Mouse (Mus musculus): ENCODE measurements around the gene Ddn.

Ddn gene

DNA sequence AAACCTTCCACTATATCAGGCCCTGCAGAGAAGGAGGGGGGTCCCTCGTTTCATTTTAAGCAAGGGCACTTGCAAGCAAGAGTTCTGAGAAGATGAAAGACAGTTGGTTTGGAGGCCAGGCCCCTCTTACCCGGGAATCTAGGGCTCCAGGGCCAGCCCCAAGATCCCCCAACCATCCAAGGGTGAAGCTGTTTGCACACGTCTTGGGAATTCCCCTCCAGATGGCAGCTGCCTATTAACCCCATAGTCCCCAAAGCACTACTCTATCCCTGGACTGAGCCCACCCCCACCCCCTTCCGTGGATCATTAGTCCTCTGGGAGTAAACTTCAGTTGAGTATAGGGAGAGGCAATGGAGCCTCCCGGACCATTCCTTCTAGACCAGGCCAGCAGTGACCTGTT lies 33.8 kb downstream of the Ddn start:
- DNase-seq (ENCODE audit: low spot score in 2 of 2), result no peak

DNA sequence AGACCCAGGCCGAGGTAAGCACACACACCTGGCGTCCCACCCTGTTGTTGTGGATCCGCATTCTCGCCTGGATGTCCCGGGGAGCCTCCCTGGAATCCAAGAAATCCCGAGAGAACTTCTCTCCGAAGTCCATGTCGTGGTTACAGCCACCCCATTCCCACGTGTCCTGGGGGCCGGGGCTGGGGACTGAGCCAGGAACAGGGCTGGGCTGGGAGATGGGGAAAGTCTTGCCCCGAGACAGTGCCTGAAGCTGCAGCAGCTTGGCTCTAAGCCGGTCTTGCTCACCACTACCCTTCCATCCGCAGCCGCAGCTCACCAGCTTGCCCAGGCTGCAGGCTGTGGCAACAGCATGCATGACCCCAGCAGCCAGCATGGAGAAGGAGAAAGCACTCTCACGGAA lies 35.2 kb downstream of the Ddn start:
- no peak for DNase-seq (ENCODE audit: low spot score in 2 of 2)

DNA sequence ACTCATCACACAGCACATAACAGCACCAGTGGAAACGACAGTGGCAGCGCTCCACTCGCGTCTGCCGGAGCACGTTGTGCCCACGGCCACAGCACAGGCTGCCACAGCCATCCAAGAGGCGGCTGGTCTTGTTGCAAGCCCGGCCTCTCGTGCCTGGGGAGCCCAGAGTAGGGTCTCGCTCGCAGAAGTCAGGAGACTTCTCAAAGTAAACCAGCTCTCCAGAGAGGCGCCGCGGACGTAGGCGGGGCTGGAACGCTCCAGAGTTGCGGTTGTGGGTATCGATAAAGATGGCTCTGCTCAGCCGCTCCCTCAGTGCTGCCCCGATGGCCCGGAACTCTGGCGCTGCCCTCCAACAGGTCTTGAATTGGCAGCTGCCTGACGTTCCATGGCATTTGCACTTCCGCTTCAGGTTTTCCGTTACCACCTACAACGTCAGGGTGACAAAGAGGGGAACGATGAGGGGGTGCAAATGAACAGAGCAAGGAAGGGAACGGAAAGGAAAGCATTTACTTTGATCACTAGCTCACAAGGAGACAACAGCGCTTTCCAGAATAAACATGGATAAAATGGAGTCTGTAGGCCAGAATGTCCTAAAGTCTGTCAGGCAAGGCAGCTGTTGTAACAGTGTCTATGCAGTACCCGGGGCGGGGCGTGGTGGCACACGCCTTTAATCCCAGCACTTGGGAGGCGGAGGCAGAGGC lies 36.6 kb downstream of the Ddn start:
- DNase-seq (ENCODE audit: low spot score in 2 of 2), result peak; percentile 48 to 59

DNA sequence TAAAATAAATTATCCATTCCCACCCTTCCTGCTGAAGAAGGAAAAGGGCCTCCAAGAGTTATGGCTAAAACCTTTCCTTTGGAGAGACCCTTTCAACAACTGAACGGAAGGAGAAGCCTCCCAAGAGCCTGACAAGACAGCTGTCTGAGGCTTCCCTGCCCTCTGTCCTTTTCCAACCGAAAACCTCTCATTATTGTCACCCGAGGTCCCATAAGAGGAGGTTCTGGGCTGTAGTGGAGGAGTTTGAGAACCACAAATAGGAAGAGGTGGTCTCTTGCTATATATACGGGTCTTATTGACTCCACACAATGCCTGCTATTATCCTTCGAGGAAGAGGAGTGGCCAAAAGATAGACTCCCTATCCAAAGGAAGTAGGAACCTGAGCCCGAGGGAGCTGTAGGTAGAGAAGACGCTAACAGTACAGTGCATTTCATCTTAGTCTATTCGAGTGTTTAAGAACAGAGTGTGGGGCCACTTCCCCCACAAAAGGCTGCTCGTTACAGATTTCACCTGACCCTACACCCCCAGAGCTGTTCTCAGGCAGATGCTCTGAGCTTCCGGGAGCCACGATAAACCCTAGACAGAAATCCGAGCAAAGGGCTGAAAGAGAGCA lies 37.4 kb downstream of the Ddn start:
- DNase-seq (ENCODE audit: low spot score in 2 of 2), result no peak

DNA sequence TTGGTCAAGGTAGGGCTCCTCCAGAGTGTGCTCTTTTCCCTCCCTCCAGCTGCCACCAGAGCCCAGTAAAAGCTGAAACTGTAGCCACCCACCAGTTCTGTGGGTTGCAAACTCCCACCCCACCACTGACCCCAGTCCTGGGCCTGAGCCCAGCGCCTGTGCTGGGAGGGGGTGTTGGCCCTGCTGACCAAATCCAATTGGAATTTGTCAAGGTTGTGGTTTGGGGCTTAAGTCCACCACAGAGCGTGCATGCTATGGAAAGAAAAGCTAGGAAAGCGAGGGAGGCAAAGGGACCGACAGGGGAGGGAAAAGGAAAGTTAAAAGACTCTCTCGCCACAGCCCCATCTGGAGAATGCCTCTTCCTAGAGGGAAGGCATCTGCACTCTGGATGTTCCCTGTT lies 41.0 kb downstream of the Ddn start:
- no peak for DNase-seq (ENCODE audit: low spot score in 2 of 2)

DNA sequence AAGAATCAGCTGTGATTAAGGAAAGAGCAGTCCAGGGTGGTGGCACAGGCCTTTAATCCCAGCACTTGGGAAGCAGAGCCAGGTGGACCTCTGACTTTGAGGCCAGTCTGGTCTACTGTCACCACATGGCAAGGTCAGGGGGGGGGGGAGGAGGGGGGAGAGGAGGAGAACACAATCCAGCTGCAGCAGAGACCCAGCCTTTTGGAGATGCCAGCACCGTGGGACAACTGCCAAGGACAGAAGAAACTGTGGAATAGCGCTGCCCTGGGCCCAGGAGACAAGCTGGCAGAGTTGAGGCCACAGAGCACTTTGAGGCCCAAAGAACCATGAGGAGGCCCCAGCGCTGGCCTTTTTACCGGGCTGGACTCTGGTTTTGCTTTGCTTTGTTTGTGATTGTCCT lies 43.4 kb downstream of the Ddn start:
- DNase-seq (ENCODE audit: low spot score in 2 of 2), result no peak

DNA sequence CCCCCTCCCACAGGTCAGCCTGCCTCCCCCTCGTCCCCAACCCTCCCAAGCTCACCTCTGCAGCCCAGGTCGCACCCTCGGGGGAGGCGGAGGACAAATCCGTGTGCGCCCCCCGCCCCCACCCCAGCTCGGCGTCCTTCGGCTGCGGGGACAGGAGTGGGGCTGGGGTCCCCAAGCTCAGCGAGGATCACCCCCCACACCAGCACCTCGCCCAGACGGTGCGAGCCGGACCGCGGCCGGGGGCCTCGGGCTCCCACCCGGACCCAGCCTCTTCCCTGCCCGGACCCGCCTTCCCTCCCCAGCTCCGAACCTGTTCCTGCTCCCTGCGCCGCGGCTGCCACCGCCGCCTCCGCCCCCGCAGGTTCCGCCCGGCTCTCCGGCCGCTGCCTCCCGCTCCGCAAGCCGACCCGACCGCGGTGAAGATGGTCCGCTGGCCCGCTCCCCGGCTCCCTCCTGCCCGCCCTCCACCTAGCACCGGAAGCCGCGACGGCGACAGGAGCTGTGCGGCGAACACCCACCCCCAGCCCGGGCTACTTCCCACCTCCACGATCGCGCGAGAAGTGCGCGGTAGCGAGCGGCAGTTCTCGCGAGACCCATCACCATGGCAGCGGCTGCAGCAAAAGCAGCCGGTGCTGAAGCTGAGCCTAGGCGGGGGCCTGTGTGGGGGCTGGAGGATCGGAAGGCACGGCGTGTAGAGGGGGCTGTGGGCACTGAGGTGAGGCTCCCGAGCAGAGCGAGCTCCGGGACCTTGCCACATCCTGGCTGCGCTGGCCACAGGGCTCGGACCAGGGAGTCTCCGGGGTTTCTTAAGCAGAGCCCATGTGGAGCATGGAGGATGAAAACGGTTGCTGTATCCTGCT lies 46.4 kb downstream of the Ddn start, which contains the start of gene Arf3:
Gene Arf3, minus strand, starts transcription at position 545 of the 860 bp plus-strand sequence.
- peak; percentile 96 to 97 for DNase-seq (ENCODE audit: low spot score in 2 of 2)

DNA sequence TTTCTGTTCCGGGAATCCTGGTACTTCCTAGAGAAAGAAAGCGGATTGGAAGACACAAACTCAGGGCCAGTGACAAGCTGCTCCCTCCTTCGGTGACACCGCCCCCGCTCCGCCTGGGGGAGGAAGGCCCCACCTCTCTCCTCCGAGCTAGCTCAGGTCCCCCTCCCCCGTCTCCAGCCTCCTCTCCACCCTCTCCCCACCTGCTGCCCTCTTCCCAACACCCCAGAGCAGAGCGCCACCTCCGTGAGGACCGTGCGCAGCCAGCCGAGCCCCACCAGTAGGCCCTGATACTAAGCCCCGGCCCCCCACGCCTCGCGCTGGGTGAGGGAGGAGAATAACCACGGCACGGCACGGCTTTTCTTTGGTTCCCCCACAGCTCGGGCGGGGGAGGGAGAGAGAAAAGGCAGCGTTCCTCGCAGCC lies 47.1 kb downstream of the Ddn start:
- peak; percentile 60 to 68 for DNase-seq (ENCODE audit: low spot score in 2 of 2)

DNA sequence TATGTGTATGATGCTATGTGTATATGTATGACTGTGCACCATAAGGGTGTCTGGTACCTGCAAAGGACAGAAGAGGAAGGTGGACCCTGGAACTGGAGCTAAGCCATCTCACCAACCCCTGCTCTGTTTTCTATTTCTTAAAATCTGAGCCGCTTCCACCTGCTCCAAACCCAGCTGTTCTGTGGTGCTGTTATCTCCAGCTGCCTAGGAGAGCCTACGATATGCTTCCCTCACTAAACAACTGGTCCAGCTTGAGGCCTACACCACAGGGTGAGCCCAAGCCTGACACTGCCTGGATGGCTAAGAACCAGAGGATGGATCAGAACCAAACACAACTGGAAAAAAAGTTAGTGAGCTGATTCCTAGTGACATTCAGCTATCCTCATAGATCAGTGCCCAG lies 55.2 kb downstream of the Ddn start:
- DNase-seq (ENCODE audit: low spot score in 2 of 2), result no peak

All from spleen, postnatal 36 days (tissue).